Mouse (Mus musculus) spleen, adult 2 months (tissue): ENCODE measurements around the gene Tmem43. TPM values are rescaled to one million over a fixed set of nuclear protein-coding genes. Genes with fewer than 3 reads are reported as not detected.

Source experiments
- DNase-seq, 2 experiments: peaks; one replicate each; pipeline versions ENCODE4 v3.0.0 to v3.0.0-alpha.2; 2012 to 2021; ENCODE audit warnings: low spot score in 2 of 2, low read depth in 1 of 2
- H3K27ac ChIP-seq: fragments of 200-500 bp; 2 replicates; pipeline ENCODE4 v1.5.1; 2012; ENCODE audit warnings: low read length, inconsistent platforms; ENCODE audit not compliant: insufficient read depth
- H3K27me3 ChIP-seq: fragments of 200-500 bp; 2 replicates; pipeline ENCODE4 v1.6.1; 2012; ENCODE audit warnings: mild to moderate bottlenecking, moderate library complexity, low read length, inconsistent platforms; ENCODE audit not compliant: control insufficient read depth, insufficient read depth
- H3K36me3 ChIP-seq: fragments of 200-500 bp; 2 replicates; pipeline ENCODE4 v1.6.1; 2012; ENCODE audit warnings: mild to moderate bottlenecking, low read length, inconsistent platforms; ENCODE audit not compliant: control insufficient read depth, insufficient read depth
- H3K4me1 ChIP-seq: fragments of 200-500 bp; 2 replicates; pipeline ENCODE4 v1.6.1; 2011; ENCODE audit warnings: inconsistent platforms; ENCODE audit not compliant: control insufficient read depth, insufficient read depth, insufficient read length
- H3K4me3 ChIP-seq: fragments of 200-500 bp; 2 replicates; pipeline ENCODE4 v1.5.1; 2011; ENCODE audit warnings: mild to moderate bottlenecking, inconsistent platforms; ENCODE audit not compliant: insufficient read depth, insufficient read length; ENCODE audit errors: extremely low read depth
- CTCF ChIP-seq: fragments of 200-500 bp; IDR thresholded peaks from 2 replicates; pipeline ENCODE4 v1.5.1; 2011; ENCODE audit warnings: mild to moderate bottlenecking, inconsistent platforms; ENCODE audit not compliant: insufficient read depth, insufficient read length, insufficient replicate concordance; ENCODE audit errors: extremely low read depth
- POLR2A ChIP-seq: fragments of 200-500 bp; IDR thresholded peaks from 2 replicates; pipeline ENCODE4 v1.6.1; 2011; ENCODE audit warnings: low read depth, low read length, inconsistent platforms
- WGBS: fragments of 180-500 bp; shearing (Covaris S2); methylation state at CpG from one replicate; pipeline ENCODE4 v1.1.7; 2018; 5-methylcytosine and 5-hydroxymethylcytosine counted together
- polyA plus RNA-seq: library from polyadenylated mRNA; depleted of rRNA; stranded (reverse); fragments of >200 nt; gene quantifications from 2 replicates; pipeline ENCODE4 v1.2.3, GENCODE M21; 2012; rRNA removed

Gene Tmem43
- polyA plus RNA-seq, 1 experiment, result 22.8 TPM

DNA sequence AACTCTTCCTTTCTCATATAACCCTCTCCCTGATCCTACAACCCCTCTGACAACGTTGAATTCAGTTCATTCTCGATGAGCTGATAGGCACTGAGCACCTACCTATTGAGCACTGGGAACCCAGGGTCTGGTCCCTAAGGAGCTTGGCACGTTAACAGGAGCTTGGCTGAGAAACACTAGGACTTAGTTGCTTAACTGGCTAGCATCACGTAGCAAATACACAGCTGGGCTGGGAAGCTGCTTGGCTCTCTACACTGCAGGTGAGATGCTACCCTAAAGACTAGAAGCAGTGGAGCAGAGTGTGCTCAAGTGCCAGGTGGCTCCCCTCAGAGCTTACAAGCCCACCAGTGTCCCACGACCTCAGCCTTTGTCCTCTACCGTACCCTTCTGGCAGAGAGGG lies 59.2 kb downstream of the Tmem43 start:
- WGBS, result 79% methylated on average over 6 of the region's 6 CpGs
- Histone ChIP-seq H3K4me1 (no peaks in the 10 kb centered on the region), H3K27me3 (no peaks in the 10 kb centered on the region), H3K27ac (no peak overlapping the region), H3K4me3 (no peak overlapping the region), H3K36me3 (0 out of 2 replicates have a peak, but pooled peaks cover 1% of the 10 kb centered on the region)
- DNase-seq, result no peak
- TF ChIP-seq CTCF, result no peak
- TF ChIP-seq POLR2A, result no peak

DNA sequence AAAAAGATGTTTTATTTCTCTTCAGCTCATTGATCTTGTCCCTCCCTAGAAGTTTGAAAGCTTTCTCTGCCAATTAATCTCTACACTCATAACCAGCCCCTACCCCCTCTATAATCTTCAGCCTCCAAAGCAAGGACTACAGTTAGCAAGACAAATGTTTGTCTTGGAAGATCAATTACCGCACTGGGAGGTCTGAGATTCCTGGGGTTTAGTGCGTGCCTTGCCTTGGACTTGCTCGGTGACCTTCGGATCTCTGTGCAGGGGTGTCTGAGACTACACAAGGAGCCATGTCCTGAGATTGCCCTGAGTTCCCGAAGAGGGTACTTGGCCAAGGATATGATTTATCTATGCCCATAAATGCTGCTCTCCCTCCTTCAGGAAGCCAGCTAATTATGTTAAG lies 59.9 kb downstream of the Tmem43 start:
- TF ChIP-seq CTCF, result no peak
- no peak for TF ChIP-seq POLR2A

DNA sequence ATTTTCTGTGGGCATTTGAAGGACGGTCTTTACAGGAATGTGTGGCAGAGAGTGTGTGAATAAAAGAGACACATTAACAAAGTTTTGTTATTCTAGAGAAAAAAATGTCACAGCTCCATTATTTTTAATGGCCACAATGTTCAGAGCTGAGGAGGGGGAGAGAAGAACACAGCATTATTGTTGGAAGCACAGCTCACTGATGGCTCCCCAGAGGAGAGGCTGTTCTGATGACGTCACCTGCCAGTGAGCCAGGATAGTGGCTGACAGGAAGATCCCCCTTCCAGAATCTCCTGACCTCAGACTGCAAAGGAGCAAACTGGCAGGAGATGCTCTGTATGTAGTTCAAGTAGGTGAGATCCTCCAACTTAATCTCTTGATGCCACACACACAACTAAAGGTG lies 60.3 kb downstream of the Tmem43 start:
- H3K27me3 ChIP-seq, result no peaks in the 10 kb centered on the region
- TF ChIP-seq POLR2A (no peak), CTCF (no peak)
- no peak overlapping the region for H3K27ac ChIP-seq
- no peak for DNase-seq
- H3K4me1 ChIP-seq, result no peaks in the 10 kb centered on the region
- H3K36me3 ChIP-seq, result no peaks in the 10 kb centered on the region
- WGBS, result 76% methylated on average over 2 of the region's 2 CpGs
- H3K4me3 ChIP-seq, result no peak overlapping the region

More for the DNA sequence above, 59.9 kb downstream of the Tmem43 start:
- H3K4me3 ChIP-seq, result no peak overlapping the region
- no peak for DNase-seq
- H3K4me1 ChIP-seq, result no peaks in the 10 kb centered on the region
- H3K27me3 ChIP-seq, result no peaks in the 10 kb centered on the region
- 0 out of 2 replicates have a peak, but pooled peaks cover 1% of the 10 kb centered on the region for H3K36me3 ChIP-seq
- no peak overlapping the region for H3K27ac ChIP-seq
- WGBS, result 81% methylated on average over 5 of the region's 5 CpGs

DNA sequence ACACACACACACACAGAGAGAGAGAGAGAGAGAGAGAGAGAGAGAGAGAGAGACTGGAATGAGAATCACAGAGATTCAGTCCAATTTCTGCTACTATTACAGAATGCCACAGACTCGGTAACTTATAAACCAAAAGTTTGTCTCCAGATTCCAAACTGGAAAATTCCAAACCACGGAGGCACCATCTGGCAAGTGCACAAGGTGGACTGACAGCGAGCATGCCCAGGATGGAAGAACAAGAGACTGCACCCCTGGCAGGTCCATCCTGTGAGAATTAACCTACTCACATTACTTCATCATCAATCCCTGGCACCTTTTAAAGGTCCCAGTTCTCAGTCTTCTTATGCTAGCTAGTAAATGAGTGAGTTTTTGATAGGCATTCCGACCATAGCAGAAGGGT lies 60.8 kb downstream of the Tmem43 start:
- Histone ChIP-seq H3K4me1 (no peaks in the 10 kb centered on the region), H3K27me3 (no peaks in the 10 kb centered on the region), H3K4me3 (no peak overlapping the region), H3K36me3 (no peaks in the 10 kb centered on the region), H3K27ac (no peak overlapping the region)
- no peak for TF ChIP-seq CTCF
- DNase-seq, result no peak
- 87% methylated on average over 4 of the region's 4 CpGs for WGBS

DNA sequence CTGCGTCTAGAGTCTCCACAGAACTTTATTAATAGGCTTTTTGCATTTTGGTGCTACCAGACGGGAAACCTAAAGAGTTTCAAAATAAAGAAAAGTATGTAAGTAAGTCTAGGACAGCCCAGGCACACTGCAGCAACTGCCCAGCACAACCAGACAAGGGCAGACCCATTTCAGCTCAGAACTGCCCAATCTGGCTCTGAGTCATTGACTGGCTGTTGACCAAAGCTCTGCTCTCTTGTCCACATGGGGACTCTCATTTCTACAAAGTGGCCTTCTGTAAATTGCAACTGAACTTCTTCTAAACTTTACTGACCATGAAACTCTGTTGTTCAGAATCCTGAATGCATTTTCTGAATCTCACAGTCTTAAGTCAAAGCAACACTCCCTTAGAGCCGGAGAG lies 61.7 kb downstream of the Tmem43 start:
- no peak for DNase-seq
- H3K4me3 ChIP-seq, result no peak overlapping the region
- no peaks in the 10 kb centered on the region for H3K4me1 ChIP-seq
- H3K27ac ChIP-seq, result no peak overlapping the region
- TF ChIP-seq POLR2A (no peak), CTCF (no peak)
- no peaks in the 10 kb centered on the region for H3K27me3 ChIP-seq
- H3K36me3 ChIP-seq, result no peaks in the 10 kb centered on the region
- 80% methylated on average over 3 of the region's 3 CpGs for WGBS

DNA sequence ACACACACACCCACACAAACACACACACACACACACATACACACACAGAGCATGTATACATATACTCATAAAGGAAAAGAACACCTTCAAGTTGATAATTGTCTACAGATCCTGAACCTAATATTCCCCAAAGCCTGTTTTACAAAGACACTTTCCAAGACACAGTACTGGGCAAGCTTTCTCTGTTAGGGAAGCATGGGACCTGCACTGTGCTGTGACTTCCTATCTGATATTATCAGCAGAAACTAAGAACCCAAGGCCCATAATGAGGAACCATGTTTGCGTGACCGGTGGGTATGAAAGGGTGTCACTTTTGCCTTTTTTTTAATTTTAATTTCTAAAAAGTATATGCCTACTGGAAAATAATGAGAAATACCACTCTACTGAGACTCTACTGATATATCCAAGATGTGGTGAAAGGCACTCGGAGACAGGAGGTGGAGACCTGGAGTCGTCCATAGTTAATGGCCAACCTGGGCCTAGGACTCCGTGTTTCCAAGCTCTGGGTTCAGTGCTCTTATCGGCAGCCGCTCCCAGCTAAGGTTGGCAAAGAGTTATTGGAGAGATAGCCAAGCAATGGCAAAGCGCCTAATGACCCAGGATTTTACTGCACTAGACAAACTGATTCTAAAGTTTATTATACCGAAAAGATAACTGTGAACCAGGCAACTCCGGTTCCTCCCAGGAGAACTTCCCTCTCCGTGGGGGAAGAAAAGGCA lies 62.7 kb downstream of the Tmem43 start:
- TF ChIP-seq CTCF (no peak), POLR2A (no peak)
- H3K36me3 ChIP-seq, result no peaks in the 10 kb centered on the region
- H3K27ac ChIP-seq, result no peak overlapping the region
- no peak for DNase-seq
- H3K4me1 ChIP-seq, result no peaks in the 10 kb centered on the region
- H3K4me3 ChIP-seq, result no peak overlapping the region
- H3K27me3 ChIP-seq, result no peaks in the 10 kb centered on the region
- WGBS, result 83% methylated on average over 11 of the region's 11 CpGs

Other genes starting within 250 kb of the Tmem43 start
- gene Wnt7a, start 62.3 kb upstream of the Tmem43 start, polyA plus RNA-seq, result 1.6 and 1.7 TPM in 2 replicates
- 2.3 and 2.7 TPM in 2 replicates for gene Chchd4, start 157 bp upstream of the Tmem43 start, polyA plus RNA-seq
- 6.9 and 7.5 TPM in 2 replicates for gene Xpc, start 42.2 kb downstream of the Tmem43 start, polyA plus RNA-seq
- 10.5 and 11.0 TPM in 2 replicates for gene Lsm3, start 42.2 kb downstream of the Tmem43 start, polyA plus RNA-seq
- gene Slc6a6, start 210.3 kb downstream of the Tmem43 start, polyA plus RNA-seq, result 76.1 and 93.6 TPM in 2 replicates